Mouse (Mus musculus) stomach, postnatal 0 days (tissue): ENCODE data around the gene Zfp423. TPM values are rescaled to one million over a fixed set of nuclear protein-coding genes. Genes with fewer than 3 reads are reported as not detected.

Experiments used
- ATAC-seq: fragments of 200-750 bp; cut with Nextera tagmentation; 2 replicates; pipeline ENCODE4 v1.8.0; 2017; ENCODE audit not compliant: low FRiP score, low TSS enrichment
- DNase-seq: peaks from one replicate; pipeline ENCODE4 v3.0.0-alpha.2; 2016; ENCODE audit warnings: low spot score
- H3K27ac ChIP-seq: fragments of 300-500 bp; sonication (generic); replicated peaks from 2 replicates; pipeline ENCODE4 v1.5.1; 2014; ENCODE audit warnings: mild to moderate bottlenecking, control low read depth
- H3K27me3 ChIP-seq: fragments of 300-500 bp; sonication (generic); 2 replicates; pipeline ENCODE4 v1.6.1; 2014; ENCODE audit warnings: low read length; ENCODE audit not compliant: control insufficient read depth, insufficient read depth
- H3K36me3 ChIP-seq: fragments of 300-500 bp; sonication (generic); 2 replicates; pipeline ENCODE4 v1.6.1; 2014; ENCODE audit warnings: low read length, mixed read lengths; ENCODE audit not compliant: control insufficient read depth, insufficient read depth
- H3K4me1 ChIP-seq: fragments of 300-500 bp; sonication (generic); replicated peaks from 2 replicates; pipeline ENCODE4 v1.6.1; 2014; ENCODE audit warnings: antibody characterized with exemption; ENCODE audit not compliant: control insufficient read depth, insufficient read depth
- H3K4me2 ChIP-seq: fragments of 300-500 bp; sonication (generic); replicated peaks from 2 replicates; pipeline ENCODE4 v1.6.1; 2014; ENCODE audit warnings: low read depth, mild to moderate bottlenecking, control low read depth, moderate library complexity
- H3K4me3 ChIP-seq: fragments of 300-500 bp; sonication (generic); 2 replicates; pipeline ENCODE4 v1.5.1; 2014; ENCODE audit warnings: low read depth, low read length, control low read depth
- H3K9ac ChIP-seq: fragments of 300-500 bp; sonication (generic); 2 replicates; pipeline ENCODE4 v1.6.1; 2014; ENCODE audit warnings: mild to moderate bottlenecking, low read length, control low read depth, mixed read lengths
- H3K9me3 ChIP-seq: fragments of 300-500 bp; sonication (generic); 2 replicates; pipeline ENCODE4 v1.6.1; 2016; ENCODE audit warnings: low read length; ENCODE audit not compliant: control insufficient read depth
- CTCF ChIP-seq: IDR thresholded peaks from 2 replicates; pipeline ENCODE4 v1.5.1; 2016; ENCODE audit warnings: antibody characterized with exemption, low read depth, mild to moderate bottlenecking, moderate library complexity
- EP300 ChIP-seq: optimal IDR thresholded peaks from 2 replicates; pipeline ENCODE3; 2016; ENCODE audit warnings: antibody characterized with exemption
- WGBS: fragments of 180-500 bp; shearing (Covaris S2); extraction: QIAGEN DNeasy Blood & Tissue Kit; methylation state at CpG from one replicate; pipeline ENCODE4 v1.1.7; 2014; 5-methylcytosine and 5-hydroxymethylcytosine counted together
- polyA plus RNA-seq: library from polyadenylated mRNA; unstranded; fragments of >200 nt; fragmentation: Nextera tagmentation; extraction: Ambion mirVana; gene quantifications from 2 replicates; pipeline ENCODE4 v1.2.1, GENCODE M21; 2015

Gene Zfp423
- polyA plus RNA-seq, 1 experiment from 2014 or later: 2.6 TPM

GRCm38 (mm10) chr8:87823172-87823571 lies 136.2 kb downstream of the Zfp423 start:
- Histone ChIP-seq H3K36me3 (no peaks in the 10 kb centered on the region), H3K9ac (no peak overlapping the region), H3K4me1 (0 out of 2 replicates have a peak, but pooled peaks cover 6% of the 10 kb centered on the region), H3K4me3 (no peak overlapping the region), H3K27me3 (no peaks in the 10 kb centered on the region), H3K9me3 (no peaks in the 10 kb centered on the region), H3K27ac (no peak overlapping the region), H3K4me2 (no peak overlapping the region)
- WGBS: 12% methylated on average over 7 of the region's 7 CpGs
- ATAC-seq: no peak
- TF ChIP-seq EP300 (no peak), CTCF (no peak)
- no peak for DNase-seq

GRCm38 (mm10) chr8:87822690-87823089 lies 136.7 kb downstream of the Zfp423 start:
- no peak for TF ChIP-seq EP300
- peak; percentile 21; the same call in 1 of the 2 replicates for TF ChIP-seq CTCF
- Histone ChIP-seq H3K27ac (no peak overlapping the region), H3K36me3 (no peaks in the 10 kb centered on the region), H3K9me3 (no peaks in the 10 kb centered on the region), H3K4me1 (0 out of 2 replicates have a peak, but pooled peaks cover 6% of the 10 kb centered on the region), H3K9ac (no peak overlapping the region), H3K27me3 (no peaks in the 10 kb centered on the region), H3K4me2 (no peak overlapping the region), H3K4me3 (no peak overlapping the region)
- ATAC-seq: no peak
- WGBS: 28% methylated on average over 12 of the region's 12 CpGs
- DNase-seq: no peak

GRCm38 (mm10) chr8:87822175-87822574 lies 137.2 kb downstream of the Zfp423 start:
- Histone ChIP-seq H3K9me3 (no peaks in the 10 kb centered on the region), H3K27me3 (no peaks in the 10 kb centered on the region), H3K9ac (no peak overlapping the region), H3K4me2 (no peak overlapping the region), H3K36me3 (no peaks in the 10 kb centered on the region), H3K27ac (no peak overlapping the region), H3K4me1 (0 out of 2 replicates have a peak, but pooled peaks cover 6% of the 10 kb centered on the region), H3K4me3 (no peak overlapping the region)
- DNase-seq (no peak), ATAC-seq (no peak)
- no peak for TF ChIP-seq EP300
- no peak for TF ChIP-seq CTCF
- WGBS: 54% methylated on average over 11 of the region's 11 CpGs

GRCm38 (mm10) chr8:87821655-87822054 lies 137.7 kb downstream of the Zfp423 start:
- Histone ChIP-seq H3K9ac (no peak overlapping the region), H3K27me3 (no peaks in the 10 kb centered on the region), H3K4me2 (no peak overlapping the region), H3K9me3 (no peaks in the 10 kb centered on the region), H3K36me3 (no peaks in the 10 kb centered on the region), H3K4me1 (0 out of 2 replicates have a peak, but pooled peaks cover 6% of the 10 kb centered on the region), H3K4me3 (no peak overlapping the region), H3K27ac (no peak overlapping the region)
- TF ChIP-seq EP300: no peak
- no peak for TF ChIP-seq CTCF
- 89% methylated on average over 2 of the region's 2 CpGs for WGBS
- DNase-seq (no peak), ATAC-seq (no peak)

GRCm38 (mm10) chr8:87819263-87819662 lies 140.1 kb downstream of the Zfp423 start:
- ATAC-seq (no peak), DNase-seq (no peak)
- no peak overlapping the region for H3K4me3 ChIP-seq
- no peaks in the 10 kb centered on the region for H3K27me3 ChIP-seq
- 89% methylated on average over 3 of the region's 3 CpGs for whole genome bisulfite sequencing
- H3K36me3 ChIP-seq: no peaks in the 10 kb centered on the region
- H3K9me3 ChIP-seq: no peaks in the 10 kb centered on the region
- no peak overlapping the region for H3K4me2 ChIP-seq
- TF ChIP-seq EP300 (no peak), CTCF (no peak)
- no peak overlapping the region for H3K9ac ChIP-seq
- H3K27ac ChIP-seq: no peak overlapping the region
- H3K4me1 ChIP-seq: 0 out of 2 replicates have a peak, but pooled peaks cover 6% of the 10 kb centered on the region

GRCm38 (mm10) chr8:87818506-87818905 lies 140.9 kb downstream of the Zfp423 start:
- TF ChIP-seq CTCF (no peak), EP300 (no peak)
- H3K9me3 ChIP-seq: no peaks in the 10 kb centered on the region
- 85% methylated on average over 7 of the region's 7 CpGs for WGBS
- no peak overlapping the region for H3K4me3 ChIP-seq
- no peaks in the 10 kb centered on the region for H3K36me3 ChIP-seq
- ATAC-seq: no peak
- H3K27ac ChIP-seq: no peak overlapping the region
- no peak overlapping the region for H3K4me2 ChIP-seq
- 0 out of 2 replicates have a peak, but pooled peaks cover 6% of the 10 kb centered on the region for H3K4me1 ChIP-seq
- DNase-seq: no peak
- no peak overlapping the region for H3K9ac ChIP-seq
- H3K27me3 ChIP-seq: no peaks in the 10 kb centered on the region
